Mouse (Mus musculus) embryo, embryonic 11.5 days (tissue): ENCODE data around the gene Gm21915.

Experiments
- DNase-seq: peaks from one replicate; pipeline ENCODE4 v3.0.0-alpha.2; 2012; ENCODE audit warnings: low read depth, low spot score

Gm21915 gene

GRCm38 (mm10) chr9:40717182-40717874 lies 46.9 kb downstream of the Gm21915 start:
- DNase-seq: no peak

- DNase-seq: no peak
These were observed 47.4 kb downstream of the Gm21915 start for GRCm38 (mm10) chr9:40717875-40718185.
